Mouse (Mus musculus): ENCODE measurements around the gene Gm3115.
"Not testable (repeated sequence)": the region's sequence is repeated elsewhere in the genome, so short reads cannot be mapped to it uniquely, and the experiment has no call there.

Gm3115 gene

DNA sequence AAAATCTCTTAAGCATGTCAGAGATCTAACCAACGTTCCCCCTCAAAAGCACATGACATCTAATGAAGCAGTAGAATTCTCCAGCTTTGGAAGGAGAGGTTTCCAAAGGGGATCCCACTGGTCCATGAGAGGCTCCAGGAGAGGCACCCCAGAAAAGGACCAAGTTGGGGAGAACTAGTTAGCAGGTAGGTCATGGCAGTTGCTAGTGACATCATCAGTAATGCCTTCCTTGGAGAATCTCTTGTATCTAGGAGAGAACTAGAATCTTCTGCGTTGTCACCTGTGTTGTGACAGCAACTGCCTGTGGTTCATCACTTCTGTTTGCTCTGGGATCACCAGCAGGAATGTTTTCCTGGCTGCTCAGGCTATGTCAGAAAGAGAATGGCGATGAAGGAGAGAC, at the start of gene Gm3115:
Gm3115 (plus strand) TSS at position 301 of the 400 bp plus-strand sequence.
- DNase-seq (ENCODE audit: low read depth, low spot score) = not testable (repeated sequence)

DNA sequence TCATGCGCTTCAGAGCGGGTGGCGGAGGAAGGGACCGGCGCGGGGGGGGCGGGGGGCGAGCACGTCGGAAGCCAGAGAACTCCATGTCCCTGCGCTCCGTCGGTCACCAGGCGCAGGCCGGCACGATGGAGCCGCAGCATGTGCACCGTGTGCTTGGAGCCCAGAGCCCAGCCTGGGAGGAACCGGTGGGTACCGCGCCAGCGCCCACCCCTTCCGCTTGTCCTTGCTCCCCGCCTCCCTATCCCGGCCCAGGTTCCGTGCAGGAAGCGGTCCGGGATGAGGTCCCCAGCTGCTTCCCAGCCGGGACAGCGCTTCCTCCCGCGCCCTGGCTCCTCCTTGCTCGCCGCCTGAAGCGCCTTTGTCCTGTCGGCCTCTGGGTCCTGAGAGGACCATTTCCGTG, 26.5 kb downstream of the Gm3115 start, which contains the start of gene Gm8108:
Gm8108 (plus strand) TSS at position 101 of the 400 bp plus-strand sequence.
- not testable (repeated sequence) for DNase-seq (ENCODE audit: low read depth, low spot score)

DNA sequence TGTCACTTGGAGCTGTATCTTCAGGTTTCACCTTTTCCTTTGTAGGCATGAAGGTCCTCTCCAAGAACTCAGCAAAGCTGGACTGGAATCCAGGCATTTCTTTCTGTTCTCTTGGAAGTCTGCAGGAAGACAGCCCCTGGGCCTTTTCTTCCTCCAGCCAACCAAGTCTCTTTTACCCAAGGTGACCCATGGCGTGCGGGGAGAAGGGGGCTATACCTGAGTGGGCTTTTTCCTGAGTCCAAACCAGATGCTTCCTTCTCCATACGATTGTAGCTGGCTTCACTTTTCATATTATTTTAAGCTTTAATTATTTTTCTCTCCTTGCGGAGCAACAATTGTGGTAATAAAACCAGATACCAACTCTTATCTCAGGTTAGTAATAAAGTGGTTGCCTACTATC, 57.7 kb downstream of the Gm3115 start:
- DNase-seq (ENCODE audit: low read depth, low spot score) = not testable (repeated sequence)
